Mouse (Mus musculus) liver, embryonic 12.5 days (tissue): Measurements from ENCODE around the gene Msmp. TPM values are rescaled to one million over a fixed set of nuclear protein-coding genes. Genes with fewer than 3 reads are reported as not detected.

Experiments used
- ATAC-seq: fragments of 200-750 bp; cut with Nextera tagmentation; 2 replicates; pipeline ENCODE4 v1.8.0; 2017; ENCODE audit warnings: moderate number of reproducible peaks, mild to moderate bottlenecking, moderate library complexity
- H3K27ac ChIP-seq: fragments of 300-500 bp; sonication (generic); 2 replicates; pipeline ENCODE4 v1.5.1; 2016; ENCODE audit warnings: mild to moderate bottlenecking
- H3K27me3 ChIP-seq: fragments of 300-500 bp; sonication (generic); replicated peaks from 2 replicates; pipeline ENCODE4 v1.6.1; 2016; ENCODE audit warnings: mild to moderate bottlenecking, moderate library complexity
- H3K36me3 ChIP-seq: fragments of 300-500 bp; sonication (generic); 2 replicates; pipeline ENCODE4 v1.6.1; 2016; ENCODE audit warnings: mild to moderate bottlenecking, moderate library complexity
- H3K4me1 ChIP-seq: fragments of 300-500 bp; sonication (generic); 2 replicates; pipeline ENCODE4 v1.6.1; 2016
- H3K4me2 ChIP-seq: fragments of 300-500 bp; sonication (generic); 2 replicates; pipeline ENCODE4 v1.6.1; 2016; ENCODE audit warnings: mild to moderate bottlenecking, moderate library complexity
- H3K4me3 ChIP-seq: fragments of 300-500 bp; sonication (generic); 2 replicates; pipeline ENCODE4 v1.5.1; 2016; ENCODE audit warnings: mild to moderate bottlenecking, moderate library complexity
- H3K9ac ChIP-seq: fragments of 300-500 bp; sonication (generic); 2 replicates; pipeline ENCODE4 v1.6.1; 2016; ENCODE audit warnings: mild to moderate bottlenecking, moderate library complexity
- H3K9me3 ChIP-seq: fragments of 300-500 bp; sonication (generic); replicated peaks from 2 replicates; pipeline ENCODE4 v1.6.1; 2016; ENCODE audit warnings: mild to moderate bottlenecking, moderate library complexity
- WGBS: fragments of 180-500 bp; shearing (Covaris S2); methylation state at CpG from one replicate; pipeline ENCODE4 v1.1.7; 2016; ENCODE audit not compliant: insufficient replicate concordance; 5-methylcytosine and 5-hydroxymethylcytosine counted together
- polyA plus RNA-seq: library from polyadenylated mRNA; unstranded; fragments of >200 nt; fragmentation: Nextera tagmentation; extraction: Ambion mirVana; gene quantifications from 2 replicates; pipeline ENCODE4 v1.2.1, GENCODE M21; 2016

Gene Msmp
- polyA plus RNA-seq: 1.1 TPM in 1 of 2 replicates, not detected in the other

GRCm38 (mm10) chr4:43584444-43585416 is at the start of gene Msmp:
Gene Msmp, minus strand, starts transcription at chr4:43584494.
- ATAC-seq: no peak
- Histone ChIP-seq H3K4me3 (no peak within 1 kb of the TSS), H3K27me3 (0 out of 2 replicates have a peak, but pooled peaks cover 3% of the 10 kb centered on the region), H3K27ac (no peak within 1 kb of the TSS), H3K4me1 (peaks cover 48% of the 10 kb centered on the region), H3K9me3 (no peaks in the 10 kb centered on the region), H3K4me2 (no peak within 1 kb of the TSS), H3K9ac (no peak within 1 kb of the TSS), H3K36me3 (peaks cover 48% of the 10 kb centered on the region)
- WGBS: 73% methylated on average over 12 of the region's 12 CpGs

GRCm38 (mm10) chr4:43633736-43634135 is 49.4 kb upstream of the Msmp start:
- Histone ChIP-seq H3K4me2 (no peak overlapping the region), H3K4me1 (peaks cover 34% of the 10 kb centered on the region), H3K9me3 (no peaks in the 10 kb centered on the region), H3K27me3 (peaks cover 39% of the 10 kb centered on the region), H3K27ac (no peak overlapping the region), H3K36me3 (no peaks in the 10 kb centered on the region), H3K4me3 (no peak overlapping the region), H3K9ac (no peak overlapping the region)
- WGBS: 73% methylated on average over 2 of the region's 2 CpGs
- no peak for ATAC-seq

- no peak for ATAC-seq
- peaks cover 39% of the 10 kb centered on the region for H3K27me3 ChIP-seq
- WGBS: 70% methylated on average over 8 of the region's 8 CpGs
Observed at GRCm38 (mm10) chr4:43633296-43633695, 49.0 kb upstream of the Msmp start.

GRCm38 (mm10) chr4:43631956-43632920 is 47.9 kb upstream of the Msmp start:
- Histone ChIP-seq H3K27me3 (peaks cover 39% of the 10 kb centered on the region), H3K4me2 (peak overlapping the region; percentile 88), H3K9ac (peak overlapping the region; percentile 65; the same call in 1 of the 2 replicates), H3K27ac (no peak overlapping the region), H3K4me1 (peaks cover 34% of the 10 kb centered on the region), H3K9me3 (no peaks in the 10 kb centered on the region), H3K4me3 (peak overlapping the region; percentile 62), H3K36me3 (no peaks in the 10 kb centered on the region)
- ATAC-seq: peak; percentile 17; the same call in 1 of the 2 replicates
- 54% methylated on average over 42 of the region's 42 CpGs for WGBS

More at GRCm38 (mm10) chr4:43633296-43633695, 49.0 kb upstream of the Msmp start:
- Histone ChIP-seq H3K4me1 (peaks cover 34% of the 10 kb centered on the region), H3K9me3 (no peaks in the 10 kb centered on the region), H3K36me3 (no peaks in the 10 kb centered on the region), H3K4me3 (no peak overlapping the region), H3K9ac (no peak overlapping the region), H3K4me2 (no peak overlapping the region), H3K27ac (no peak overlapping the region)

- H3K9me3 ChIP-seq: 0 out of 2 replicates have a peak, but pooled peaks cover 2% of the 10 kb centered on the region
- H3K36me3 ChIP-seq: no peaks in the 10 kb centered on the region
- no peak within 1 kb of the TSS for H3K27ac ChIP-seq
- H3K9ac ChIP-seq: peak within 1 kb of the TSS; percentile 65
- peak; percentile 33; the same call in 1 of the 2 replicates for ATAC-seq
- H3K27me3 ChIP-seq: peaks cover 39% of the 10 kb centered on the region
- peak within 1 kb of the TSS; percentile 88 for H3K4me2 ChIP-seq
- 2% methylated on average over 65 of the region's 70 CpGs for WGBS
- peak within 1 kb of the TSS; percentile 62 for H3K4me3 ChIP-seq
- peaks cover 34% of the 10 kb centered on the region for H3K4me1 ChIP-seq
Observed at GRCm38 (mm10) chr4:43631046-43631955, 47.0 kb upstream of the Msmp start, which contains the start of gene Npr2. Gene Npr2, plus strand, starts transcription at chr4:43631935.

- H3K4me2 ChIP-seq: peak overlapping the region; percentile 88
- WGBS: 19% methylated on average over 5 of the region's 5 CpGs
Observed at GRCm38 (mm10) chr4:43630671-43631045, 46.4 kb upstream of the Msmp start.

GRCm38 (mm10) chr4:43630030-43630581 is 45.8 kb upstream of the Msmp start:
- Histone ChIP-seq H3K27me3 (peaks cover 39% of the 10 kb centered on the region), H3K4me2 (peak overlapping the region; percentile 43), H3K27ac (no peak overlapping the region), H3K4me3 (no peak overlapping the region), H3K9ac (no peak overlapping the region), H3K9me3 (peaks cover 13% of the 10 kb centered on the region), H3K4me1 (peaks cover 29% of the 10 kb centered on the region), H3K36me3 (no peaks in the 10 kb centered on the region)
- WGBS: 5% methylated on average over 5 of the region's 5 CpGs
- ATAC-seq: 0 out of 2 replicates have a peak, but pooled peaks have one; percentile 43

More at GRCm38 (mm10) chr4:43630671-43631045, 46.4 kb upstream of the Msmp start:
- no peak for ATAC-seq
- Histone ChIP-seq H3K9me3 (peaks cover 7% of the 10 kb centered on the region), H3K36me3 (no peaks in the 10 kb centered on the region), H3K27me3 (peaks cover 39% of the 10 kb centered on the region), H3K27ac (no peak overlapping the region), H3K9ac (no peak overlapping the region), H3K4me1 (peaks cover 34% of the 10 kb centered on the region), H3K4me3 (peak overlapping the region; percentile 62)

- ATAC-seq: 0 out of 2 replicates have a peak, but pooled peaks have one; percentile 50
- Histone ChIP-seq H3K4me3 (peak overlapping the region; percentile 18), H3K27me3 (peaks cover 39% of the 10 kb centered on the region), H3K4me2 (peak overlapping the region; percentile 47), H3K9ac (peak overlapping the region; percentile 12; the same call in 1 of the 2 replicates), H3K9me3 (peaks cover 18% of the 10 kb centered on the region), H3K27ac (0 out of 2 replicates have a peak overlapping the region, but pooled peaks have one; percentile 17), H3K36me3 (no peaks in the 10 kb centered on the region), H3K4me1 (peaks cover 29% of the 10 kb centered on the region)
- 39% methylated on average over 20 of the region's 20 CpGs for WGBS
Observed at GRCm38 (mm10) chr4:43629106-43629817, 45.0 kb upstream of the Msmp start.

GRCm38 (mm10) chr4:43620146-43620778 is 36.0 kb upstream of the Msmp start:
- no peak for ATAC-seq
- H3K27me3 ChIP-seq: peaks cover 5% of the 10 kb centered on the region; the same call in 1 of the 2 replicates
- H3K9ac ChIP-seq: no peak overlapping the region
- 64% methylated on average over 4 of the region's 4 CpGs for WGBS
- H3K4me1 ChIP-seq: no peaks in the 10 kb centered on the region
- H3K36me3 ChIP-seq: no peaks in the 10 kb centered on the region
- H3K27ac ChIP-seq: no peak overlapping the region
- no peak overlapping the region for H3K4me2 ChIP-seq
- H3K4me3 ChIP-seq: no peak overlapping the region
- H3K9me3 ChIP-seq: peaks cover 7% of the 10 kb centered on the region
